ENCODE assay signal across 11 mouse cellular contexts in genomic region chr10:117021020-117021754, GRCm38 (mm10). TPM values are rescaled to one million over a fixed set of nuclear protein-coding genes. Genes with fewer than 3 reads are reported as not detected.
DNase-seq lines count a peak whose midpoint lies in the region; ATAC-seq and TF ChIP-seq lines count a peak whose summit lies in the region.
"Had no signal": no experiment of that assay in that cellular context is flagged by ENCODE, and none has a peak within 500 bp of the region (broad histone marks: within the 10 kb centered on the region; RNA-seq: fewer than 3 reads in every experiment).

No protein-coding gene starts in this region.

- no peak for TF ChIP-seq CTCF in C2C12 (IDR thresholded peaks at IDR 0.05; ENCODE audit: control insufficient read depth, insufficient read depth, insufficient read length)

- H3K4me3 ChIP-seq in C2C12 (ENCODE audit: insufficient read depth, poor library complexity, severe bottlenecking) = no peak overlapping the region
- no peak overlapping the region for H3K4me3 ChIP-seq in hindbrain, embryonic 12.5 days
- H3K4me3 ChIP-seq in limb, embryonic 11.5 days (ENCODE audit: low read depth, low read length) = no peak overlapping the region
- H3K4me3 ChIP-seq: heart, embryonic 15.5 days had no signal

- H3K27me3 ChIP-seq in C2C12 (ENCODE audit: control insufficient read depth, insufficient read depth, insufficient read length) = no peaks in the 10 kb centered on the region
- H3K27me3 ChIP-seq in hindbrain, embryonic 12.5 days = peaks cover 8% of the 10 kb centered on the region; the same call in 1 of the 2 replicates
- no peaks in the 10 kb centered on the region; the same call in 1 of the 2 replicates for H3K27me3 ChIP-seq in limb, embryonic 11.5 days (ENCODE audit: control insufficient read depth, insufficient read depth, low read length)

- intact Hi-C loops in left cerebral cortex, postnatal 14 days (cut with DNase I) = no loop called here
- intact Hi-C loops in left cerebral cortex, postnatal 10 days (cut with DNase I) = no loop called here

- H3K36me3 ChIP-seq in C2C12 (ENCODE audit: control insufficient read depth, insufficient read depth) = no peaks in the 10 kb centered on the region
- no peaks in the 10 kb centered on the region for H3K36me3 ChIP-seq in hindbrain, embryonic 12.5 days
- H3K36me3 ChIP-seq in limb, embryonic 11.5 days (ENCODE audit: control insufficient read depth, insufficient read depth, low read length) = no peaks in the 10 kb centered on the region
- H3K36me3 ChIP-seq: heart, embryonic 15.5 days had no signal

- no peaks in the 10 kb centered on the region for H3K9me3 ChIP-seq in hindbrain, embryonic 12.5 days (replicated peaks)
- no peaks in the 10 kb centered on the region for H3K9me3 ChIP-seq in limb, embryonic 11.5 days (ENCODE audit: control insufficient read depth, low read length)
- H3K9me3 ChIP-seq: heart, embryonic 15.5 days had no signal

- H3K79me2 ChIP-seq in C2C12 (ENCODE audit: control insufficient read depth, insufficient read depth) = no peaks in the 10 kb centered on the region

- peaks cover 22% of the 10 kb centered on the region for H3K4me1 ChIP-seq in hindbrain, embryonic 12.5 days
- peaks cover 14% of the 10 kb centered on the region; the same call in 1 of the 2 replicates for H3K4me1 ChIP-seq in limb, embryonic 11.5 days (ENCODE audit: control insufficient read depth, insufficient read depth, low read length)

- ATAC-seq in hindbrain, embryonic 12.5 days (ENCODE audit: low FRiP score) = peak; percentile 74
- ATAC-seq in limb, embryonic 11.5 days (ENCODE audit: insufficient number of reproducible peaks, low FRiP score, low TSS enrichment, low read depth) = peak; percentile 85
- no peak for ATAC-seq in megakaryocyte-erythroid progenitor cell, adult 5-6 weeks (replicated peaks; ENCODE audit: low FRiP score, low TSS enrichment, poor library complexity, severe bottlenecking)

- peak; percentile 92 for DNase-seq in embryo, embryonic 10 days (ENCODE audit: low spot score)
- peak; percentile 80 for DNase-seq in limb, embryonic 11.5 days (ENCODE audit: low spot score)
- no peak for DNase-seq in left cerebral cortex, postnatal 14 days (ENCODE audit: low spot score in 2 of 2)
- DNase-seq in left cerebral cortex, postnatal 10 days (ENCODE audit: extremely low spot score in 1 of 2, low spot score in 2 of 2) = no peak

- WGBS in hindbrain, embryonic 12.5 days = 22% methylated on average over 21 of the region's 21 CpGs
- WGBS in limb, embryonic 11.5 days = 11% methylated on average over 21 of the region's 21 CpGs

- peak overlapping the region; percentile 11; the same call in 1 of the 2 replicates for H3K4me2 ChIP-seq in hindbrain, embryonic 12.5 days (replicated peaks)
- peak overlapping the region; percentile 24; the same call in 1 of the 2 replicates for H3K4me2 ChIP-seq in limb, embryonic 11.5 days (ENCODE audit: low read depth, severe bottlenecking)
- H3K4me2 ChIP-seq: heart, embryonic 15.5 days had no signal

- no peaks in the 10 kb centered on the region for H3K79me3 ChIP-seq in C2C12 (ENCODE audit: low read depth)

- H3K27ac ChIP-seq in hindbrain, embryonic 12.5 days = no peak overlapping the region
- H3K27ac ChIP-seq in limb, embryonic 11.5 days (replicated peaks; ENCODE audit: low read depth, low read length) = no peak overlapping the region
- H3K27ac ChIP-seq: heart, embryonic 15.5 days had no signal

- peak overlapping the region; percentile 36 for H3ac ChIP-seq in C2C12 (ENCODE audit: control insufficient read depth, insufficient read length, low read depth)

- H3K9ac ChIP-seq in hindbrain, embryonic 12.5 days = no peak overlapping the region
- H3K9ac ChIP-seq in limb, embryonic 11.5 days (ENCODE audit: low read length) = no peak overlapping the region
- H3K9ac ChIP-seq: heart, embryonic 15.5 days had no signal

TF ChIP-seq in C2C12, 6 proteins besides CTCF, POLR2A, EP300 and RAD21:
- TF ChIP-seq USF1 (IDR thresholded peaks at IDR 0.05; ENCODE audit: low read depth) (no peak), FOSL1 (IDR thresholded peaks at IDR 0.05; ENCODE audit: insufficient read depth, low read length, poor library complexity, severe bottlenecking) (no peak), MYOD1 (IDR thresholded peaks at IDR 0.05; ENCODE audit: control insufficient read depth, insufficient read length, low read depth) (peak; percentile 81), CEBPB (IDR thresholded peaks at IDR 0.05; ENCODE audit: low read depth) (no peak), MAX (IDR thresholded peaks at IDR 0.05) (peak; percentile 28), MYOG (IDR thresholded peaks at IDR 0.05; ENCODE audit: control insufficient read depth, extremely low read depth, insufficient read length) (no peak)

RNA-seq across cellular contexts. Expression of gene Lrrc10, which starts 24.0 kb away (rescaled TPM):
- not detected for polyA plus RNA-seq in C2C12 (2012; fragmentation: generic; extraction: Trizol)
- polyA plus RNA-seq in hindbrain, embryonic 12.5 days (2016; fragmentation: Nextera tagmentation; extraction: Ambion mirVana) = not detected in 2 replicates
- 0.11 TPM in 1 of 2 replicates, not detected in the other for polyA plus RNA-seq in limb, embryonic 11.5 days (2014; fragmentation: Nextera tagmentation; extraction: Ambion mirVana)
- not detected in 2 replicates for total RNA-seq in megakaryocyte-erythroid progenitor cell, adult 5-6 weeks (2014; fragmentation: Nextera tagmentation)
- total RNA-seq in megakaryocyte-erythroid progenitor cell, adult 5-6 weeks (2017) = not detected in 2 replicates
- total RNA-seq in left cerebral cortex, postnatal 14 days (2021) = not detected
- under 1 TPM in 1 of 2 experiments, not detected in 1; 0.39 TPM for total RNA-seq in left cerebral cortex, postnatal 10 days (2021)
- total RNA-seq: liver, adult 2 months; neutrophil, adult 5-6 weeks had no signal
- polyA plus RNA-seq: liver, adult 2 months had no signal

RNA-seq across cellular contexts. Expression of gene Best3, which starts 35.1 kb away (rescaled TPM):
- polyA plus RNA-seq in C2C12 (2012; fragmentation: generic; extraction: Trizol) = 0.09 TPM
- polyA plus RNA-seq in hindbrain, embryonic 12.5 days (2016; fragmentation: Nextera tagmentation; extraction: Ambion mirVana) = 0.22 and 0.53 TPM in 2 replicates
- polyA plus RNA-seq in limb, embryonic 11.5 days (2014; fragmentation: Nextera tagmentation; extraction: Ambion mirVana) = 0.23 and 0.31 TPM in 2 replicates
- total RNA-seq in megakaryocyte-erythroid progenitor cell, adult 5-6 weeks (2014; fragmentation: Nextera tagmentation) = not detected in 2 replicates
- total RNA-seq in megakaryocyte-erythroid progenitor cell, adult 5-6 weeks (2017) = not detected in 2 replicates
- under 1 TPM; 0.20 to 0.40 TPM for total RNA-seq in left cerebral cortex, postnatal 14 days (2021)
- total RNA-seq in left cerebral cortex, postnatal 10 days (2021) = under 1 TPM; 0.28 TPM
- total RNA-seq: liver, adult 2 months; neutrophil, adult 5-6 weeks had no signal
- polyA plus RNA-seq: liver, adult 2 months had no signal

RNA-seq across cellular contexts. Expression of gene Cct2, which starts 42.4 kb away (rescaled TPM):
- 440 TPM for polyA plus RNA-seq in C2C12 (2012; fragmentation: generic; extraction: Trizol)
- 247 and 251 TPM in 2 replicates for polyA plus RNA-seq in hindbrain, embryonic 12.5 days (2016; fragmentation: Nextera tagmentation; extraction: Ambion mirVana)
- polyA plus RNA-seq in limb, embryonic 11.5 days (2014; fragmentation: Nextera tagmentation; extraction: Ambion mirVana) = 360 and 362 TPM in 2 replicates
- 545 and 559 TPM in 2 replicates for total RNA-seq in megakaryocyte-erythroid progenitor cell, adult 5-6 weeks (2014; fragmentation: Nextera tagmentation)
- 707 and 779 TPM in 2 replicates for total RNA-seq in megakaryocyte-erythroid progenitor cell, adult 5-6 weeks (2017)
- 100 to 1,000 TPM; 186 to 187 TPM for total RNA-seq in left cerebral cortex, postnatal 14 days (2021)
- 100 to 1,000 TPM; 229 to 235 TPM for total RNA-seq in left cerebral cortex, postnatal 10 days (2021)

RNA-seq across cellular contexts. Expression of gene Gm10271, which starts 48.8 kb away (rescaled TPM):
- polyA plus RNA-seq in C2C12 (2012; fragmentation: generic; extraction: Trizol) = not detected
- not detected in 2 replicates for polyA plus RNA-seq in hindbrain, embryonic 12.5 days (2016; fragmentation: Nextera tagmentation; extraction: Ambion mirVana)
- not detected in 2 replicates for polyA plus RNA-seq in limb, embryonic 11.5 days (2014; fragmentation: Nextera tagmentation; extraction: Ambion mirVana)
- not detected in 2 replicates for total RNA-seq in megakaryocyte-erythroid progenitor cell, adult 5-6 weeks (2014; fragmentation: Nextera tagmentation)
- total RNA-seq in megakaryocyte-erythroid progenitor cell, adult 5-6 weeks (2017) = not detected in 2 replicates
- total RNA-seq in left cerebral cortex, postnatal 14 days (2021) = not detected
- not detected for total RNA-seq in left cerebral cortex, postnatal 10 days (2021)
- total RNA-seq: liver, adult 2 months; neutrophil, adult 5-6 weeks had no signal
- polyA plus RNA-seq: heart, embryonic 15.5 days; liver, adult 2 months; urinary bladder, adult 2 months had no signal

Comparison
In these comparisons a context has a peak if more than half of its experiments do, and no peak if none do; other contexts are left out.
1. DNase-seq: peak in embryo, embryonic 10 days (single experiment) and limb, embryonic 11.5 days (single experiment); none in left cerebral cortex, postnatal 14 days (0 of 2) and left cerebral cortex, postnatal 10 days (0 of 2).